23 mouse cellular contexts compared by ENCODE assay signal in the genomic region with DNA sequence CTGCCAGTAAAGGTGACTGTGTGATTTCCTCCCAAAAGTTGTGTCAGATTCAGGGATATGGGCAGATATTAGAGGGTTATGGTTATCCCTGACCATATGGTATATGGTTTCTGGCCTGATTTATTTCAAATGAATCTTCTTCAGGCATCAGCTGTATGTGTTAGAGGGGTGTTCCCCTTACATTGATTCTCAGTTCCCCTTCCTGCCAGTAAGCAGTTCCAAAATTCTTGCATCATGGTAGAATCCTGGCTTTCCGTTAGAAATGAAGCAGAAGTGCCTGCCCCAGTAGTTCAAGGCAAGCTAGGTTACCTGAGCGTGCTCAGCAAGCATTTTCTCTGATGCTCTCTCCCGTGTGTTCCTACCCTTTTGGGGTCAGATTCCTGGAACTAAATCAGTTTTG. TPM values are rescaled to one million over a fixed set of nuclear protein-coding genes. Genes with fewer than 3 reads are reported as not detected.
DNase-seq lines count a peak whose midpoint lies in the region; ATAC-seq and TF ChIP-seq lines count a peak whose summit lies in the region.
"Had no signal": no experiment of that assay in that cellular context is flagged by ENCODE, and none has a peak within 500 bp of the region (broad histone marks: within the 10 kb centered on the region; RNA-seq: fewer than 3 reads in every experiment).

No protein-coding gene starts in this region.

- no peaks in the 10 kb centered on the region for H3K4me1 ChIP-seq in lung, postnatal 0 days (ENCODE audit: insufficient read depth, low read depth, low read length)
- H3K4me1 ChIP-seq: forebrain, embryonic 12.5 days; hindbrain, embryonic 15.5 days had no signal

- TF ChIP-seq EP300 in lung, postnatal 0 days (IDR thresholded peaks at IDR 0.05) = no peak

- no peaks in the 10 kb centered on the region for H3K36me3 ChIP-seq in lung, postnatal 0 days (ENCODE audit: insufficient read depth, low read length)
- H3K36me3 ChIP-seq: embryonic facial prominence, embryonic 13.5 days; forebrain, embryonic 12.5 days; G1E; heart, embryonic 13.5 days; hindbrain, embryonic 15.5 days had no signal

- no peak overlapping the region for H3K27ac ChIP-seq in lung, postnatal 0 days (ENCODE audit: low read length)
- H3K27ac ChIP-seq: embryonic facial prominence, embryonic 13.5 days; forebrain, embryonic 12.5 days; gastrocnemius, adult 2 months; heart, embryonic 13.5 days; hindbrain, embryonic 15.5 days had no signal

- H3K4me2 ChIP-seq in lung, postnatal 0 days (replicated peaks; ENCODE audit: low read depth, low read length) = no peak overlapping the region
- H3K4me2 ChIP-seq: embryonic facial prominence, embryonic 13.5 days; forebrain, embryonic 12.5 days; heart, embryonic 13.5 days; hindbrain, embryonic 15.5 days had no signal

- H3K9ac ChIP-seq in lung, postnatal 0 days (replicated peaks; ENCODE audit: low read depth) = no peak overlapping the region
- H3K9ac ChIP-seq: embryonic facial prominence, embryonic 13.5 days; forebrain, embryonic 12.5 days; forebrain, postnatal 0 days; heart, embryonic 13.5 days; hindbrain, embryonic 15.5 days had no signal

- H3K4me3 ChIP-seq in lung, postnatal 0 days (ENCODE audit: low read depth, low read length) = no peak overlapping the region
- H3K4me3 ChIP-seq: embryonic facial prominence, embryonic 13.5 days; forebrain, embryonic 12.5 days; gastrocnemius, adult 2 months; heart, embryonic 13.5 days; hindbrain, embryonic 15.5 days had no signal

- H3K27me3 ChIP-seq in lung, postnatal 0 days (replicated peaks; ENCODE audit: insufficient read depth, low read length) = no peaks in the 10 kb centered on the region
- H3K27me3 ChIP-seq: embryonic facial prominence, embryonic 13.5 days; forebrain, embryonic 12.5 days; heart, embryonic 13.5 days; hindbrain, embryonic 15.5 days had no signal

- no peak for ATAC-seq in lung, postnatal 0 days
- ATAC-seq in common myeloid progenitor, adult 5-6 weeks (replicated peaks; ENCODE audit: low read depth, poor library complexity, severe bottlenecking) = peak; percentile 51
- ATAC-seq in megakaryocyte, adult 5-6 weeks (ENCODE audit: poor library complexity, severe bottlenecking) = peak; percentile 65
- ATAC-seq: CD4-positive, CD25-positive, alpha-beta regulatory T cell, adult 4 months; forebrain, postnatal 0 days had no signal

- peak; percentile 18 for DNase-seq in lung, postnatal 0 days (ENCODE audit: low spot score)
- no peak for DNase-seq in lung, postnatal 14 days
- no peak for DNase-seq in left cerebral cortex, adult 9 months (ENCODE audit: low spot score in 2 of 2)
- DNase-seq in ovary, adult 18-20 months (ENCODE audit: low spot score) = no peak
- DNase-seq in adrenal gland, adult (ENCODE audit: inconsistent age in 2 of 2, low spot score in 1 of 2) = no peak
- DNase-seq: adrenal gland, postnatal 10 days; B cell, adult 2 months; cerebellum, adult 11-12 months; cerebellum, adult 9-10 months; cerebellum, postnatal 25 days; forebrain, postnatal 0 days; gastrocnemius, adult 2 months; gastrocnemius, postnatal 25 days; heart, adult 11 months; heart, postnatal 36 days had no signal

- H3K9me3 ChIP-seq in lung, postnatal 0 days (ENCODE audit: low read length) = no peaks in the 10 kb centered on the region
- H3K9me3 ChIP-seq: embryonic facial prominence, embryonic 13.5 days; forebrain, embryonic 12.5 days; heart, embryonic 13.5 days; hindbrain, embryonic 15.5 days had no signal

- no peak for TF ChIP-seq CTCF in lung, postnatal 0 days (IDR thresholded peaks at IDR 0.05)

- WGBS in lung, postnatal 0 days = 72% methylated on average over 3 of the region's 3 CpGs

RNA-seq across cellular contexts. Expression of a gene that starts 51.7 kb away (rescaled TPM):
- polyA plus RNA-seq in lung, postnatal 0 days (2015; fragmentation: Nextera tagmentation; extraction: Ambion mirVana) = 71.2 and 81.3 TPM in 2 replicates
- 47.3 and 76.9 TPM in 2 replicates for total RNA-seq in common myeloid progenitor, adult 5-6 weeks (2017)
- total RNA-seq in megakaryocyte, adult 5-6 weeks (2015) = 70.3 and 75.4 TPM in 2 replicates
- 170 and 190 TPM in 2 replicates for total RNA-seq in megakaryocyte, adult 5-6 weeks (2017)
- polyA plus RNA-seq: G1E had no signal
